Mouse (Mus musculus): ENCODE results near the gene Erc1.

DNA sequence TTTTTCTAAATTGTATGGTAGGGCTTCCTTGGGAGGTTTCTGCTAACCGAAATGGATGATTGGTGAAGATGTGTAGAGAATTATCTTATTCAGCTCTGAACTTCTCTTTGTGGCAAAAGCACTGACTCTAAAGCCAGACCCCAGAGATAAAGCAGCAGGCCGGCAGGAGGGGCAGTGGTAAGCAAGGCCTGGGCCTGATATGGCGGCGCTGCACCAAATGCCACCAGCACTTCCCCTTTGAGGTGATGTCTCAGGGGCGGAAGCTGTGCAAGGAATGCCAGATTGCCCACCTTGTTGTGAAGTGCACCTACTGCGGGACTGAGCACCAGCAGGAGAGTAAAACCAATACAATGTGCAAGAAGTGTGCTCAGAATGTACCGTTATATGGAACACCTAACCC is 44.7 kb upstream of the Erc1 start:
- TF ChIP-seq CTCF (IDR thresholded peaks at IDR 0.05; ENCODE audit: low read depth), result no peak
- no peak for TF ChIP-seq EP300 (IDR thresholded peaks at IDR 0.05; ENCODE audit: low read depth)

Measured in liver, postnatal 0 days (tissue).